Mouse (Mus musculus): ENCODE data around the gene Hist1h2bc.

The Hist1h2bc gene

DNA sequence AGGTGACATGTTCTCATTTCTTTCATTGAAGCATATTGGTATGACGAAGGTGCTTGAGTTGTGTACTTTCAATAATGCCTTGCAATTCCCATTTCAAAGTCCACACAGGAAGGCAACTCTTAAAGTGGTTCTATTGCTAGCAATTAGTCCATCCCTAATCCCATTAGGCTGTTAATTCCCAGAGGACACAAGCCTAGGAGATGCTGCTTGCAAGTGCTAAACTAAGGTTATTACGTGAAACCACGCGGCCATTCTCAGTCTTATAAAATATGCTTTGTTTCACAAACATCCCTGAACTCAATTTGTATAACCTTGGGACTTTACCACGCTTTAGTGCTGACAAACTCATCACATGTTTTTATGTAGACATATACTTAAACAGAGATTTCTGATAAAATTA, 53.1 kb downstream of the Hist1h2bc start:
- no peak for DNase-seq (ENCODE audit: low read depth)

DNA sequence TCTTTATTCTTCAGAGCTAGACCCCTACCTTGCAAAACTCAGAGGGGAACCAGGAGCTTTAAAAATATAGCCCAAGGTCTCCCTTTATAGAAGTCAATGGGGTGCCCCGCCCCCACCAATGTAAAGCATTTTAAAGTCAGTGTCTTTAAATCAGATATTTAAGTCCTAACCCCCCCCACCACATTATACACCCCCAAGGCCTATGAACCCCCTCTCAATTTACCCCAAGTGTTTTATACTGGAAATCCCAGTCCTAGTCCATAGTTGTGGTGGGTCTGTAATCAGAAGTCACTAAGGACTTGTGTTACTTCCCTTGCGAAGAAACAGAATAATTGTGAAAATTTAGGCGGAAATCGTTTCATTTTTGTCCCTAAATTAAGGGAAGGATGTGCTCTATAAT, 54.0 kb downstream of the Hist1h2bc start:
- DNase-seq (ENCODE audit: low read depth): peak; percentile 23

DNA sequence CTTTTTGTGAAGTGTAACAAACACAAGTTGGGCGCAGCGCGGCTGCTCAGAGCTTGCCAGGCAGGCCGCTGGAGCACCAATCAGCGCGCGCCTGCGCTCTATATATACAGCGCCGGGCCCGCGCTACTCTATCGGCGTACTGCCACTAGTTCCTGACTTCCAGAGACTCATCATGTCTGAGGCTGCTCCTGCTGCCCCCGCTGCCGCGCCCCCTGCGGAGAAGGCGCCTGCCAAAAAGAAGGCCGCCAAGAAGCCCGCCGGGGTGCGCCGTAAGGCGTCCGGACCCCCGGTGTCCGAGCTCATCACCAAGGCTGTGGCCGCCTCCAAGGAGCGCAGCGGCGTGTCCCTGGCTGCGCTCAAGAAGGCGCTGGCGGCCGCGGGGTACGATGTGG, 54.7 kb downstream of the Hist1h2bc start, which contains the start of gene Hist1h1c:
Hist1h1c (plus strand) TSS at position 132 of the 392 bp plus-strand sequence.
- DNase-seq (ENCODE audit: low read depth): peak; percentile 83

DNA sequence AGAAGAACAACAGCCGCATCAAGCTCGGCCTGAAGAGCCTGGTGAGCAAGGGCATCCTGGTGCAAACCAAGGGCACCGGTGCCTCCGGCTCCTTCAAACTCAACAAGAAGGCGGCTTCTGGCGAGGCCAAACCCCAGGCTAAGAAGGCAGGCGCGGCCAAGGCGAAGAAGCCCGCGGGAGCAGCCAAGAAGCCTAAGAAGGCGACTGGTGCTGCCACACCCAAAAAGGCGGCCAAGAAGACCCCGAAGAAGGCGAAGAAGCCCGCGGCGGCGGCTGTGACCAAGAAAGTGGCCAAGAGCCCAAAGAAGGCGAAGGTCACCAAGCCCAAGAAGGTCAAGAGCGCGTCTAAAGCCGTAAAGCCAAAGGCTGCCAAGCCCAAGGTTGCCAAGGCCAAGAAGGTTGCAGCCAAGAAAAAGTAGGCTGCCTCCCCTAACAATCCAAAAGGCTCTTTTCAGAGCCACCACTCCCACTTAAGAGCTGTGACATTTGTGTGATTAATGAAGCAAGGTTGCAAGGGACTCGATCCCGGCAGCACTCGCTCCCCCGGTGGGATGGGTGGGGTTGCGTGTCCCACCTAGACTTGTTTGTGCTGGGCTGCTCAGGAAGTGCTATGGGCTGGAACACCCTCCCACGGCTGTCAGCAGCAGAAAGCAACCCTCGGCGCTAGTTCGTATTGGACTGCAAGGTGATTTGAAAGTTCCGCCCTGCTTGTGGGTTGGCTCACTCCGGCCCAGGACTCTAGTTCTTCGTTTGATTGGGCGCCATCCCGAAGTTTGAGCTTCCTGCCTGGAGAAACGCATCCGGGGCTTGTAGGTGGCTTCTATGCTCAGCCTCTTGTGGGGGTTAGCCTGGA, 55.3 kb downstream of the Hist1h2bc start:
- peak; percentile 90 for DNase-seq (ENCODE audit: low read depth)

DNA sequence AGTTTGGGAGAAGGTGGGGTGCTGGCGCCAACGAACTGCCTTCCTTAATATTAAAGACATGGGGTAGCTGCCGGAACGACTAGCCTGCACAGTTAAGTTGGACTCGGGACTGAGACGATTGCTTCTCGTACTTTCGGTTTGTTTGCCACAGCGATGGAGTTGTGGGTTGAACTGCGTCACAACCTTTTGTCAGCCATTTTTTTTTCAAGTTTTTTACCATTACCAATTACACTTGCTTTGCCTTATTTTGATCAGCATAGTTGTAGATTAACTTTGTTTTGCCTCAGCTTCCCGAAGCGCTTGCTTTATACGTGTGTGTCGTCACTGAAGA, 55.9 kb downstream of the Hist1h2bc start:
- no peak for DNase-seq (ENCODE audit: low read depth)

DNA sequence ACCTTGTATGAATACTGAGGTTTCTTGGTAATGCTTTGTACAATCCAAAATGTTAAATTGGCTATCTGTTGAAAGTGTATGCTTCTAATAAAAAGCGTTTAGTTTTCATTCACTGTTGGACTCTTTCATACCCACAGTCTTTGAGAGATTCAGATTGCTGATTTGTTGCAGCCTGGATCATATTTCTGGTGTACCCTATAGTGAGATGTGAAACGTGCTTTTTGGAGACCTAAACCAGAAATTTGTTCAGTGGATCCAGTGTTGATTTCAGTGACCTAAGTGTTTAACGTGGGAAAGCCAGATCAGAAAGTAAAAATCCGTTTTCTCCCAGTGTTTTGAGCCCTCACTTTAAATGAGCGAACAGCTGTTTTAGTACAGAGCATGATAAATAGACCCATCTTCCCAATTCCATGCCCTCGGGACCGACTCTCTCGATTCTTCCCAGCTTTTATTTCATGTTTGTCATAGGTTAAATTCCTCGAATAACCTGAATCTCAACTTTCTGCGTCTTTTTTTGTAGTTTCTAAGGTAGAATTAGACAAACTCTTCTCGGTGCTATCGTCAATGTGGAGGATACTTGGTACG, 56.3 kb downstream of the Hist1h2bc start:
- DNase-seq (ENCODE audit: low read depth): peak; percentile 15

DNA sequence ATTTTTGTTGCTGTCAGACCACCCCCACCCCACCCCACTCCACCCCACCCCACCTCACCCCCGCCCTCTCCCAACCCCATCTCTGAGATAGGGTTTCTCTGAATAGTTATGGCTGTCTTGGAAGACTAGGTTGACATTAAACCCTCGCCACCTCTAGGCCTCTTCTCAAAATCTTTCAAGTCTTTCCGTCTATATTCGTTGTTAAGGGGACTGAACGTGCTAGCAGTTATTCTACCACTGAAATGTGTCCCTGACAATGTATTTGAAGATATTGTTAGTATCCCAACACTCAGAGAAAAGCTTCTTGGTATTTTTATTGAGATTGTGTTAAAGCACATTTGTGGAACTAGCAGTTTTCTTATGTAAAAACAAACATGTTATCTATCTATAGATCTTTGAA, 56.9 kb downstream of the Hist1h2bc start:
- DNase-seq (ENCODE audit: low read depth): peak; percentile 15

DNA sequence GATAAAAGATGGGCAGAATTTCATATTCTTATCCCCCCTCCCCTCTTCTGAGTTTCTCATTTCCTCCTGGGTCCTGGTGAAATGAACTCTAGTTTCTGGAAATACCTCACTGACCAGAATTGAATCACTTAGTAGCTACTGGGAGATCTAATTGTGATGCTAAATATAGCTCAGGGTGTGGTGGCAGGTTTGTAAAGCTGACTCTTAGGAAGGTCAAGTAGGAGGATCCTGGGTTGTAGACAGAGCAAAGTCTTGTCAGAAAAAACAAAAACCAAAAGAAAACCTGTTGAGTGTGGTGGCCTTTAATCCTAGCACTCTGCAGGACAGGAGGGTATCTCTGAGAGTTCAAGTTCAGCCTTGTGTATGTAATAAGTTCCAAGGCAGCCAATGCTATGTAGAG, 58.0 kb downstream of the Hist1h2bc start:
- no peak for DNase-seq (ENCODE audit: low read depth)
